Mouse (Mus musculus) lung, adult 2 months (tissue): Measurements from ENCODE around the gene Vpreb3.
"Not testable (repeated sequence)": the region's sequence is repeated elsewhere in the genome, so short reads cannot be mapped to it uniquely, and the experiment has no call there.

Experiments
- CTCF ChIP-seq: fragments of 200-500 bp; IDR thresholded peaks from 2 replicates; pipeline ENCODE4 v1.5.1; 2011; ENCODE audit warnings: mild to moderate bottlenecking, low read length, control low read depth; ENCODE audit not compliant: insufficient read depth
- POLR2A ChIP-seq: fragments of 200-500 bp; IDR thresholded peaks from 2 replicates; pipeline ENCODE4 v1.6.1; 2011; ENCODE audit warnings: low read depth, mild to moderate bottlenecking, control low read depth, low read length, borderline replicate concordance; ENCODE audit errors: extremely low read depth

DNA sequence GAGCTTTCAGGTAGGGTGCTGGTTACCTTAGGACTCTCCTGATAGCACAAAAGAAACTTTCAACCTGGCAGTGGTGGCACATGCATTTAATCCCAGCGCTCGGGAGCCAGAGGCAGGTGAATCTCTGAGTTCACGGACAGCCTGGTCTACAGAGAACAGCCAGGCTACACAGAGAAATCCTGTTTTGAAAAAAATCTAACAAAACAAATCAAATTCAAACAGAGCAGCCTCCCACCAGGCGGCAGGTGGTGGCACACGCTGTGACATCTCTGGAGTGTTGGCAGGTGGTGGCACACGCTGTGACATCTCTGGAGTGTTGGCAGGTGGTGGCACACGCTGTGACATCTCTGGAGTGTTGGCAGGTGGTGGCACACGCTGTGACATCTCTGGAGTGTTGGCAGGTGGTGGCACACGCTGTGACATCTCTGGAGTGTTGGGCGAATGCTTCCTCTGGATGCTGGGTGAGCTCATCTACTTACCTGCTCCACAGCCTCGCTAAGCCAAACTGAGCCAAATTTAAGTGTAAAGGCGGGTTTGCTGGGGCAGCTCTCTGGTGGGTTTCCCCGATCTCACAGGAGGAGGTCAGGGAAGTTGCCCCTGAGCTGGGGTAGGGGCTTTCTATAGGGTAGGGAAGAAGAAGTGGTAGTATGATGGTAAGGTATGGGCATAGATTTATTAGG is 51.8 kb downstream of the Vpreb3 start:
- TF ChIP-seq POLR2A, CTCF: not testable (repeated sequence)
